Mouse (Mus musculus): ENCODE measurements around the gene Il23a. TPM values are rescaled to one million over a fixed set of nuclear protein-coding genes. Genes with fewer than 3 reads are reported as not detected.
A peak's percentile ranks its signal among the peaks of the same experiment; 100 is the strongest.
"Not testable (repeated sequence)": the region's sequence is repeated elsewhere in the genome, so short reads cannot be mapped to it uniquely, and the experiment has no call there.

Gene Il23a
- polyA plus RNA-seq, 1 experiment from 2014 or later, result not detected

DNA sequence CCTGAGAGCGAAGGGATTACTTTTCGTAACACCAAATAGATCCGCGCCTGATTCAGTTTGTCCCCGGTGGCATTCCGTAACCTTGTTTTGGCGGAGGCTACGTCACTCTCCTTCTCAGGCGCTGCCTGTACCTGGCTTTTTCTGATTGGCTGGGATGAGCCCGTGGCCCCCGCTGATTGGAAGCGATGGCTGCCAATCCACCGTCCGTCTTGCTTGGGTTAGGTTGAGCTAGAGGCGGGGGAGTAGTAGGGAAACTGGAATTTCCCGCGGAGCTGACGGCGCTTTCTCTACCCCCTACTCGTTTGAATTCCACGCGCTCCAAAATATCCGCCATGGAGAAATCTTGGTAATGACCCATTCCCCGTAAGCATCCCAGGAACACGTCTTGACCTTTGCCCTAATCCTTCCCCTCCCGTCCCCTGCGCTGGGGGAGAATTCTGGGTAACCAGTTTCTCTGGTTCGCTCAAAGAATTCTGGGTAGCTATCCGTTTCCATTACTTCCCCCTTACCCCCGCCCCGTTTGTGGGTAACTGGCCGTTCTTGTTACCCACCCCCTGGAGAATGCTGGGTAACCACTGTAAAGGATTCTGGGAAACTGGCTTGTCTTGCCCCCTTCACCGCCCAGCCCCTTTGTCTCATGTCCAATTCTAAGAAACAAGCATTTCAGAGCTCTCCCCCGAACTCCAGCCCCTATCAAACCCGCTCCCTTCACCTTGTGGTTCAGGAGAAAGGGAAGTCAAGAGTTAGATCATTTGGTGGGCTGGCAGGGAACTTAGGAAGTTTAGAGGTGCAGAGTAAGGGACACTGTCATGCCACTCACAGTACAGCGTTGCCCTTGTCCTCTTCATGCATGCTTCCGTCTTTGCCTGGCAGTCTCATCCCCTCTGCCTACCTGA is 4.8 kb upstream of the Il23a start, which contains the start of gene Pan2:
TSS of gene Pan2 (plus strand) at position 210 of the 896 bp plus-strand sequence.
- Histone ChIP-seq H3K9me3 (replicated peaks) (no peaks in the 10 kb centered on the region), H3K4me3 (replicated peaks) (peak within 1 kb of the TSS; percentile 74), H3K27me3 (no peaks in the 10 kb centered on the region), H3K27ac (replicated peaks) (peak within 1 kb of the TSS; percentile 90), H3K36me3 (replicated peaks) (peaks cover 18% of the 10 kb centered on the region), H3K4me1 (replicated peaks) (peaks cover 26% of the 10 kb centered on the region), H3K9ac (peak within 1 kb of the TSS; percentile 77), H3K4me2 (peak within 1 kb of the TSS; percentile 86)
- WGBS (ENCODE audit: insufficient replicate concordance), result 1% methylated on average over 37 of the region's 37 CpGs
- peak; percentile 98 for ATAC-seq (ENCODE audit: insufficient read depth)

GRCm38 (mm10) chr10:128302785-128303125 is 4.2 kb upstream of the Il23a start:
- peak overlapping the region; percentile 90 for H3K27ac ChIP-seq (replicated peaks)
- H3K9me3 ChIP-seq (replicated peaks), result no peaks in the 10 kb centered on the region
- H3K4me3 ChIP-seq (replicated peaks), result peak overlapping the region; percentile 74
- H3K36me3 ChIP-seq (replicated peaks), result peaks cover 12% of the 10 kb centered on the region; the same call in 1 of the 2 replicates
- H3K4me1 ChIP-seq (replicated peaks), result peaks cover 29% of the 10 kb centered on the region
- H3K9ac ChIP-seq, result peak overlapping the region; percentile 76
- no peaks in the 10 kb centered on the region for H3K27me3 ChIP-seq
- H3K4me2 ChIP-seq, result peak overlapping the region; percentile 82
- under 1% methylated on average over 9 of the region's 9 CpGs for WGBS (ENCODE audit: insufficient replicate concordance)
- peak; percentile 16 for ATAC-seq (ENCODE audit: insufficient read depth)

DNA sequence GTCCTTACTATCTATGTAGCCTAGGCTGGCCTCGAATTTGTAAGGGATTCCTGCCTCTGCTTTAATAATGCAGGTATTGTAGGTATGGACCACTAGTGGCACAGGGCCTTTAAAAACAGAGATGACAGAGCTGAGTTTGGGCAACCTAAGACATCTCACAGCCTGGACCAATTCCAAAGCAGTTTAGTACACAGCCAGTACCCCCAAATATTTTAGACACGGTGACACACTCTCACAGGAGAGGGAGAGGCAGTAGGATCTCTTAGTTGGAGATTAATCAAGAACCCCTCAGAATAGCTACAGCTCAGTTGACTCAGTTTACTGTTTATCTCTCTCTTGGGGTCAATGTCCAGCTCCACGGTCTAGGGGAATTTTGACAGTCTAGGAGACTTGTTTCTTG is 3.8 kb upstream of the Il23a start:
- H3K36me3 ChIP-seq (replicated peaks), result peaks cover 12% of the 10 kb centered on the region; the same call in 1 of the 2 replicates
- H3K27me3 ChIP-seq, result no peaks in the 10 kb centered on the region
- ATAC-seq (ENCODE audit: insufficient read depth), result no peak
- H3K27ac ChIP-seq (replicated peaks), result peak overlapping the region; percentile 90
- peak overlapping the region; percentile 82 for H3K4me2 ChIP-seq
- WGBS (ENCODE audit: insufficient replicate concordance), result 15% methylated on average over 3 of the region's 3 CpGs
- H3K4me1 ChIP-seq (replicated peaks), result peaks cover 33% of the 10 kb centered on the region
- H3K9ac ChIP-seq, result peak overlapping the region; percentile 76
- H3K9me3 ChIP-seq (replicated peaks), result no peaks in the 10 kb centered on the region
- peak overlapping the region; percentile 74 for H3K4me3 ChIP-seq (replicated peaks)

DNA sequence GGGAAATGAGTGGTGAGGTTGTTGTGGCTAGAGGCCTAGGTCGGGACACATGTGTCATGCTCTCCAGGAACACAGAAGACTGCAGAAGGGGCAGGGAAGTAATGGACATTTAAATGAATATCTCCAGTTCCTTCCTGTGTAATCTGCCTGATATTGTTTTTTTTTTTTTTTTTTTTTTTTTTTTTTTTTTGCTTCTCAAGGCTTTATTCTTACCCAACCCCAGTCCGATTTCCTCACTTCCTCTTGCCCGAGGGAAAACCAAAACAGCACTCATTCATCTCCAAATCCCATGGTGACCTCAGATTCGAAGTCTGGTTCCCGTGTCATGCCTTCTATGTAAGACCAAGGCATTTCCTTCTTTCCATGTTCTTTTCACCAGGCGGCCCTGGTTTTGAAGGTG is 309 bp downstream of the Il23a start:
- no peak overlapping the region for H3K9ac ChIP-seq
- H3K9me3 ChIP-seq (replicated peaks), result no peaks in the 10 kb centered on the region
- 37% methylated on average over 6 of the region's 6 CpGs for WGBS (ENCODE audit: insufficient replicate concordance)
- no peak overlapping the region for H3K27ac ChIP-seq (replicated peaks)
- H3K27me3 ChIP-seq, result no peaks in the 10 kb centered on the region
- H3K36me3 ChIP-seq (replicated peaks), result no peaks in the 10 kb centered on the region
- H3K4me1 ChIP-seq (replicated peaks), result peaks cover 17% of the 10 kb centered on the region
- peak overlapping the region; percentile 8; the same call in 1 of the 2 replicates for H3K4me2 ChIP-seq
- no peak overlapping the region for H3K4me3 ChIP-seq (replicated peaks)
- ATAC-seq (ENCODE audit: insufficient read depth), result no peak

DNA sequence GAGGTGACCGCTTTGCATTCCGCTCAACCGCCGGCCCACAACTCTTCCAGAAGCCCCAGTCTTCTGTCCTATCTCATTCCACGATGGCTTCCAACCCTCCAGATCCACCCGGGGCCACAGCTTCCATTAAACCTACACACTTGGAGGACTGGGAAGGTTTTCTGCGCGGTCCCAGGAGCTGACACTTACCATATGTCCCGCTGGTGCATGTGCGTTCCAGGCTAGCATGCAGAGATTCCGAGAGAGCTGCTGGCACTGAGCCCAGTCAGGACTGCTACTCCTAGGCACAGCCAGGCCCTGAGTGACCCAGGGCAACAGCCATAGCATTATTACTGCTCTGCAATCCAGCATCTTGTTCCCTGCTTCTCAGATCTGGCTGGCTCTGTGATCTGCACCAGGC is 930 bp downstream of the Il23a start:
- 75% methylated on average over 11 of the region's 11 CpGs for WGBS (ENCODE audit: insufficient replicate concordance)
- Histone ChIP-seq H3K9ac (no peak overlapping the region), H3K4me1 (replicated peaks) (peaks cover 17% of the 10 kb centered on the region), H3K27me3 (no peaks in the 10 kb centered on the region), H3K27ac (replicated peaks) (no peak overlapping the region), H3K36me3 (replicated peaks) (no peaks in the 10 kb centered on the region; the same call in 1 of the 2 replicates), H3K9me3 (replicated peaks) (no peaks in the 10 kb centered on the region), H3K4me2 (no peak overlapping the region), H3K4me3 (replicated peaks) (no peak overlapping the region)
- 0 out of 2 replicates have a peak, but pooled peaks have one; percentile 20 for ATAC-seq (ENCODE audit: insufficient read depth)

DNA sequence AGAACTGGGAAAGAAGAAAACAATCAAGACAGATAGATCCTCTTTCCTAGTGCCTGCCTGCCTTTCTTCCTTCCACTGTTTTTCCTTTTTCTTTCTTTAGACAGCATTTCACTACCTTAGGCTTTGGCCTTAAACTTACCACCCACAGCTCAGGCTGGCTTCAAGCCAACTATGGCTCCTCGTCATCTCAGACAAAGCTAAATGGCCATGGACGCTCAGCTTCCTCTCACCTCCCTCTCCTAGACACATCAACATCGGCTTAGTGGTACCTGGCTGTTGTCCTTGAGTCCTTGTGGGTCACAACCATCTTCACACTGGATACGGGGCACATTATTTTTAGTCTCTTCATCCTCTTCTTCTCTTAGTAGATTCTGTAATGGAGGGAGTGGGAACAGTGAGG is 1.3 kb downstream of the Il23a start:
- Histone ChIP-seq H3K9me3 (replicated peaks) (no peaks in the 10 kb centered on the region), H3K36me3 (replicated peaks) (peaks cover 4% of the 10 kb centered on the region), H3K9ac (no peak overlapping the region), H3K4me3 (replicated peaks) (no peak overlapping the region), H3K27ac (replicated peaks) (no peak overlapping the region), H3K4me1 (replicated peaks) (peaks cover 13% of the 10 kb centered on the region), H3K4me2 (no peak overlapping the region), H3K27me3 (no peaks in the 10 kb centered on the region)
- WGBS (ENCODE audit: insufficient replicate concordance), result 69% methylated on average over 4 of the region's 4 CpGs
- ATAC-seq (ENCODE audit: insufficient read depth), result no peak

GRCm38 (mm10) chr10:128296370-128297090 is 2.0 kb downstream of the Il23a start:
- WGBS (ENCODE audit: insufficient replicate concordance), result 68% methylated on average over 13 of the region's 13 CpGs
- Histone ChIP-seq H3K9me3 (replicated peaks) (no peaks in the 10 kb centered on the region), H3K27me3 (no peaks in the 10 kb centered on the region), H3K4me2 (no peak overlapping the region), H3K36me3 (replicated peaks) (peaks cover 11% of the 10 kb centered on the region), H3K9ac (no peak overlapping the region), H3K4me1 (replicated peaks) (peaks cover 12% of the 10 kb centered on the region), H3K4me3 (replicated peaks) (no peak overlapping the region), H3K27ac (replicated peaks) (no peak overlapping the region)
- ATAC-seq (ENCODE audit: insufficient read depth), result no peak

DNA sequence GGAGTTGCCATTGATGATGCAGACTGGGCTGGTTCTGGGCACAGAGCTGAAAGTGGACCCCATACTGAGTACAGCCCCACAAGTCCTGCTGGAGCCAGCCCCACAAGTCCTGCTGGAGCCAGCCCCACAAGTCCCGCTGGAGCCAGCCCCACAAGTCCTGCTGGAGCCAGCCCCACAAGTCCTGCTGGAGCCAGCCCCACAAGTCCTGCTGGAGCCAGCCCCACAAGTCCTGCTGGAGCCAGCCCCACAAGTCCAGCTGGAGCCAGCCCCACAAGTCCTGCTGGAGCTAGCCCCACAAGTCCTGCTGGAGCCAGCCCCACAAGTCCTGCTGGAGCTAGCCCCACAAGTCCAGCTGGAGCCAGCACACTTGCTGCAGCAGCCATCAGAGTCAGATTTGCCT is 8.0 kb downstream of the Il23a start:
- not testable (repeated sequence) for H3K4me1 ChIP-seq (replicated peaks); H3K9me3 ChIP-seq (replicated peaks); ATAC-seq (ENCODE audit: insufficient read depth); H3K4me3 ChIP-seq (replicated peaks); H3K4me2 ChIP-seq; H3K27me3 ChIP-seq; H3K9ac ChIP-seq; H3K27ac ChIP-seq (replicated peaks)
- WGBS (ENCODE audit: insufficient replicate concordance), result 88% methylated on average over 1 of the region's 1 CpGs
- H3K36me3 ChIP-seq (replicated peaks), result peaks cover 56% of the 10 kb centered on the region

DNA sequence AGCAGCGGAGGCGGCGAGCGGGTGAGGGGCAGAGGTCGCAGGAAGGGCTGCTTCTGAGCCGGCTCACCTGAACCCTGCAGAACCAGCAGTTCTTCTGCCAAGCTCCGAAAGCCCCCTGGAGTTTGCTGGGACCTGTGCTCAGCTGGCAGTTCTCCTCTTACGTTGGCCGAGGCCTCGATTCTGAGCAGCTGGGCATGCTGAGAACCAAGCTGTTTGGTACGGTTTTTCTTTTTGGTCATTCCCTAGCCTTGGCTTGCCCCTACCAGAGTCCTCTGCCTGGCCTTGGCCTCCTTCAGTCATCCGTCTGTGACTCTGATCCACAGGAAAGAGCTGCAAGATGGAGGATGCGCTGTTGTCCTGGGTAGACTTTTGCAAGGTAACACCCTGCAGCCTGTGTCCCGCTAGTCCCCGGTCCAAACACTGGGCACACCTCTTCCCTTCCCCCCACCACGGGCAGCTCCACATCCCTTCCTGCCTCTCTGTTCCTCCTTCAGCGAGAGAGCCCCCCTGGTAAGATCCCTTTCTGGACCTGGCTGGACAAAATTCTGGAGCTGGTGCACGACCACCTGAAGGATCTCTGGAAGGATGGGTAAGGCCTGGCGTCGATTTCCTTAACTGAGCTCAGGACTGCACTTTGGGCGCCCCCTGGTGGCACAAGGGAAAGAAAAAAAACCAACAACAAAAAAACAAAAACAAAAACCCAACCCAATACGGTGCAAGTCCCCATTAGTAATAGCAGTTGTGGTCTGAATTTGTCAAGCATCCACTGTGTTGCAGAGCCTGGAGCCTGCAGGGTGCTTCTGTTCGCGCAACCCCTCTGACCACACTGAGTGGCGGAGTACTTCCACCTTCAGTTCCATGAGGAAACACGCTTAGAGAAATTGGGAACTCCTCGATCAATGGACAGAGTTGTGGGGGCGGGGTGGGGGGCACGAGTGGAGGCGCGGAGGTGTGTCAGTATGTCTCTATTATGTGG is 14.7 kb downstream of the Il23a start:
- H3K4me1 ChIP-seq (replicated peaks), result 0 out of 2 replicates have a peak, but pooled peaks cover 3% of the 10 kb centered on the region
- peaks cover 88% of the 10 kb centered on the region for H3K36me3 ChIP-seq (replicated peaks)
- 66% methylated on average over 31 of the region's 31 CpGs for WGBS (ENCODE audit: insufficient replicate concordance)
- H3K9ac ChIP-seq, result no peak overlapping the region
- no peak overlapping the region for H3K4me3 ChIP-seq (replicated peaks)
- no peak; the same call in 1 of the 2 replicates for ATAC-seq (ENCODE audit: insufficient read depth)
- 0 out of 2 replicates have a peak overlapping the region, but pooled peaks have one; percentile 22 for H3K27ac ChIP-seq (replicated peaks)
- H3K9me3 ChIP-seq (replicated peaks), result no peaks in the 10 kb centered on the region
- no peak overlapping the region for H3K4me2 ChIP-seq
- H3K27me3 ChIP-seq, result no peaks in the 10 kb centered on the region

- H3K36me3 ChIP-seq (replicated peaks), result peaks cover 85% of the 10 kb centered on the region
- no peak overlapping the region for H3K27ac ChIP-seq (replicated peaks)
- ATAC-seq (ENCODE audit: insufficient read depth), result no peak
- H3K4me2 ChIP-seq, result no peak overlapping the region
- 0 out of 2 replicates have a peak, but pooled peaks cover 3% of the 10 kb centered on the region for H3K4me1 ChIP-seq (replicated peaks)
- H3K4me3 ChIP-seq (replicated peaks), result no peak overlapping the region
- no peaks in the 10 kb centered on the region for H3K27me3 ChIP-seq
- 76% methylated on average over 20 of the region's 20 CpGs for WGBS (ENCODE audit: insufficient replicate concordance)
- H3K9ac ChIP-seq, result no peak overlapping the region
- H3K9me3 ChIP-seq (replicated peaks), result no peaks in the 10 kb centered on the region
These were observed 15.6 kb downstream of the Il23a start for GRCm38 (mm10) chr10:128282886-128283450.

All from liver, embryonic 15.5 days (tissue).